Mouse (Mus musculus): ENCODE measurements around the gene Tm4sf1.

The Tm4sf1 gene

DNA sequence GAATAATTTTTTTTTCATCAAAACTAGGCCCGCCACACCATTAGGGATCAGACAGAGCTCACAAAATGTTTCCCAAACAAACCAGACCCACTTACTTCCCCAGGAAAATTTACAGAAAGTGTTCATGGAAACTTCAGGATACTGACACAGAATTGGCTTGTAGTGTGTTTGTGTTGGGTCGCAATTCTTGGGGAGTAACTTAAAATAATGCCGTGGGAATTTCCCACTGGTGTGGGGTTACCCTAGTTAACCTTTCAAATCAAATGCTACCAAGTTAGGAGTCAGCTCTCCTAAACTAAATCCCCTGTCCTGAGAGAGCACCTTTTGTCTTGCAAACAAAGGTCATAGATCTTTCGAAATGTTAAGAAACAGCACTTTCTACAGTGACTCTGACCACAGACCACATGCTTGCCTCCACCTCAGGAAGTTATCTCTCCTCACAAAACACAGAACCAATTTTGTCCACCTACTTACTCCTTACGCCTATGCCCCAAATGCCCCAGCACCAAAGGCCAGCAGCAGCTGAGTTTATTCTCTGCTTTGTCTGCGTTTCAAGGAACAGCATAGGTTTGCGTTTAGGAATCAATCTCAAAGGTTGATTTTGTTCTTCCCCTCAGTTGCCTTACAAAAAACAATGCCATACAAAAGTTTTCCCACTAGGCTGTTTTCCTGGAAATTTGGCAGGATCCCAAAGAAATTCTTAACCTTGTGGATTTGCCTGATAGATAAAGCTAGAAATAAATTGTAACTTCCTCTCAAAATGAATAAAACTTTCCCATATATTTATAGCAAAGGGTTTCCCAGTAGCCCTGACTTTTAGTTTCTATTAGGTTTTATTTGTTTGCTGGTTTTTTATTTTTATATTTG, 13.7 kb downstream of the Tm4sf1 start:
- peak; percentile 16 for DNase-seq (ENCODE audit: low read depth, low spot score)

GRCm38 (mm10) chr3:57287438-57287837, 14.3 kb downstream of the Tm4sf1 start:
- DNase-seq (ENCODE audit: low read depth, low spot score), result no peak

DNA sequence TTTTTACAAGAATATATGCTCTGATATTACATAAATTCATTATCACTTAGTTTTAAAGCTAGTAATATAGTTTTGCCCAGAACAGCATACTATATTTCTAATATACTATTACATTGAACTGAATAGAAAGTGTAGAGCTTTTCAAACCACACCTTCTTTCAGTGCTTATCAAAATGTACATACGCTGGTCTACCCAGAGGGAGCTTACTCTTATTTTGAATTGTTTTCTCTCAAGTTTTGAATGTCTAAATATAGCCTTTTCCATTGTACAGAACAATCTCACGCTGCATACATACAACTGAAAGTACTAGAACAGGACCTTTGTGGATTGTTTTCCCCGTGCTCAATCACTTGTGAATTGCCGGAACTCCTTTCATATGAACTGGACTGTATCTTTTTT, 23.6 kb downstream of the Tm4sf1 start:
- no peak for DNase-seq (ENCODE audit: low read depth, low spot score)

- peak; percentile 48 for DNase-seq (ENCODE audit: low read depth, low spot score)
Measured at GRCm38 (mm10) chr3:57277453-57277852, 24.3 kb downstream of the Tm4sf1 start.

GRCm38 (mm10) chr3:57276821-57277220, 25.0 kb downstream of the Tm4sf1 start:
- DNase-seq (ENCODE audit: low read depth, low spot score), result no peak

DNA sequence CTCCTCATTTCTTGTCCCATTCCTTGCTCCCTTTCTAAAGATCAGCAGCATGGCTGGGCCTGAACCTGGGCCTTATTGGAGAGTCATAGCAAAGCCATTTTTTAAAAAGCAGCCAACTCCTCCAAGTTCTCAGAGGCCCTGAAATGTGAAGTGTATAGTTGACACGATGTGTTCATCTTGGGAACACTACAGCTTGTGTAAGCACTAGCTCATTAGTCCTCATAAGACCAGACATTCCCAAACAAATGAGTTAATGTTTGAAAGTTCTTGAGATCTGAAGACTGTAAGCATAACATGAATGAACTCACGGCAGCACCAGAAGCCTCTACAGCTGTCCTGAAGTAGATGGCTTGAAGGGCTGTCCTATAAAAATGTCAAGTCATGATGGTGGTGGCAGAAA, 32.8 kb downstream of the Tm4sf1 start:
- DNase-seq (ENCODE audit: low read depth, low spot score), result no peak

DNA sequence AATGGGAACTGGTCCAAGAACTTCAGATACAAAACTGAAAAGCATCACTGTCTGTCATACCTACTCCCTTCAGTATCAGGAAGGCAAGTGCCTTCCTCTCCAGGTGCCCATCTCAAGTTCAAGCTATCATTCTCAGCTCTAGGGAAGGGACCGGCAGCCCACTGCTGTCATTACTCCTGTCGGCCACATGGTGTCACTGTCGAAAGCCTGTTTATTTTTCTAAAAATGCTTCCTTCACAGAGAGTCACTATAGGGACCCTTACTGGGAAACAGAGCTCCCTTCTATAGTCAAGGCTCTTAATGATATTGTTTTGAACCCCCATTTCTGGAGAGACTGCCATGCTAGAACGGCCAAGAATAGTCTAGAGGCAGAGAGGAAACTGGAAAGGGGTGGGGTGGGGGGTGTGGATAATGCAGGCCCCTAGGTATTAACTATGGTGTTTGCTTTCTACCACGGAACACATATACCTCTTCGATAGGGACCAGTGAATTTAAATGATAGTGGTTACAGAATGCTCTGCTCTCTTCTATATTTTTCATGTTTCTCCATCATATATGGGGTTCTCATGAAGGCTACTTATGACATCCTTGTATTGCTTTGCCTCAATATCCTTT, 34.1 kb downstream of the Tm4sf1 start:
- peak; percentile 54 for DNase-seq (ENCODE audit: low read depth, low spot score)

GRCm38 (mm10) chr3:57253041-57253440, 48.7 kb downstream of the Tm4sf1 start:
- DNase-seq (ENCODE audit: low read depth, low spot score), result no peak

DNA sequence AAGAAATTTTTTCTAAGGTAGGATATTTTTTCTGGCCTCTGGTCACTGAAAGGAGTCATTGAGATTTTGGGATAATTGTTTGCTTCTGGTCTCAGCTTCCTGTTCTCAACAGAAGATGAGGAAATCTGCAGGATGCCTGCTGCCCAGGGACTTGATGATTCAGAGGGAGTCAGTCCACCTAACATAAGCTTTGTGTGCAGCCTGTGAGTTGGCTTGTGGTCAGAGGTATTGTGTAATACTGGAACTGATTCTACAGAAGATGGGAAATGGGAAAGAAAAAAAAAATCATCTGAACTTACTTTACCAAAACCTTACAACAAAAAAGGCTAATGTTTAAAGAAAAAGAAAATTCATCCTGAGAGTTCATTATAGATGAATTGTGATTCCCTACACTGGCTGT, 49.2 kb downstream of the Tm4sf1 start:
- DNase-seq (ENCODE audit: low read depth, low spot score), result no peak

GRCm38 (mm10) chr3:57245242-57245641, 56.5 kb downstream of the Tm4sf1 start:
- DNase-seq (ENCODE audit: low read depth, low spot score), result no peak

All from ES-CJ7 (cell line).